Mouse (Mus musculus) retina, adult 2 months (tissue): ENCODE data around the gene C77080.
"Not testable (repeated sequence)": the region's sequence is repeated elsewhere in the genome, so short reads cannot be mapped to it uniquely, and the experiment has no call there.

ENCODE experiments used
- DNase-seq: peaks from one replicate; pipeline ENCODE4 v3.0.0-alpha.2; 2012; ENCODE audit warnings: low read depth, low spot score

C77080 gene

GRCm38 (mm10) chr4:129219198-129219597, 42.0 kb downstream of the C77080 start:
- no peak for DNase-seq

GRCm38 (mm10) chr4:129218569-129219175, 42.5 kb downstream of the C77080 start:
- DNase-seq, result no peak

GRCm38 (mm10) chr4:129212486-129212885, 48.7 kb downstream of the C77080 start:
- not testable (repeated sequence) for DNase-seq

GRCm38 (mm10) chr4:129211461-129211860, 49.7 kb downstream of the C77080 start:
- DNase-seq, result no peak

GRCm38 (mm10) chr4:129209504-129209903, 51.7 kb downstream of the C77080 start:
- no peak for DNase-seq

GRCm38 (mm10) chr4:129206792-129207191, 54.4 kb downstream of the C77080 start:
- no peak for DNase-seq

GRCm38 (mm10) chr4:129204655-129205054, 56.5 kb downstream of the C77080 start:
- DNase-seq, result no peak

GRCm38 (mm10) chr4:129197514-129197913, 63.7 kb downstream of the C77080 start:
- no peak for DNase-seq

- no peak for DNase-seq
Observed at GRCm38 (mm10) chr4:129194280-129194679, 66.9 kb downstream of the C77080 start.

GRCm38 (mm10) chr4:129191691-129192090, 69.5 kb downstream of the C77080 start:
- DNase-seq, result no peak

- DNase-seq, result no peak
Observed at GRCm38 (mm10) chr4:129190538-129190937, 70.7 kb downstream of the C77080 start.

- DNase-seq, result peak; percentile 97
Observed at GRCm38 (mm10) chr4:129189542-129190519, 71.4 kb downstream of the C77080 start, which contains the start of the genes S100pbp and Yars. Gene S100pbp (minus strand): TSS chr4:129189727. Gene Yars (plus strand): TSS chr4:129189760.

GRCm38 (mm10) chr4:129188803-129189541, 72.2 kb downstream of the C77080 start:
- no peak for DNase-seq

GRCm38 (mm10) chr4:129188041-129188659, 73.1 kb downstream of the C77080 start:
- DNase-seq, result no peak

- DNase-seq, result no peak
Observed at GRCm38 (mm10) chr4:129179560-129179959, 81.6 kb downstream of the C77080 start.

- no peak for DNase-seq
Observed at GRCm38 (mm10) chr4:129172529-129172928, 88.7 kb downstream of the C77080 start.
